Mouse (Mus musculus) hindbrain, postnatal 0 days (tissue): ENCODE measurements around the gene Ly6g6d. TPM values are rescaled to one million over a fixed set of nuclear protein-coding genes. Genes with fewer than 3 reads are reported as not detected.

Experiments
- ATAC-seq: fragments of 200-750 bp; cut with Nextera tagmentation; 2 replicates; pipeline ENCODE4 v1.8.0; 2017; ENCODE audit warnings: mild to moderate bottlenecking, moderate TSS enrichment, moderate library complexity
- DNase-seq: peaks from one replicate; pipeline ENCODE4 v3.0.0-alpha.2; 2015; ENCODE audit warnings: low spot score
- H3K27ac ChIP-seq: fragments of 300-500 bp; sonication (generic); 2 replicates; pipeline ENCODE4 v1.5.1; 2014; ENCODE audit warnings: mild to moderate bottlenecking
- H3K27me3 ChIP-seq: fragments of 300-500 bp; sonication (generic); 2 replicates; pipeline ENCODE4 v1.6.1; 2014; ENCODE audit warnings: low read length, mixed read lengths; ENCODE audit not compliant: insufficient read depth
- H3K36me3 ChIP-seq: fragments of 300-500 bp; sonication (generic); 2 replicates; pipeline ENCODE4 v1.6.1; 2014; ENCODE audit warnings: low read length, mixed read lengths; ENCODE audit not compliant: insufficient read depth
- H3K4me1 ChIP-seq: fragments of 300-500 bp; sonication (generic); 2 replicates; pipeline ENCODE4 v1.6.1; 2014; ENCODE audit warnings: antibody characterized with exemption, low read length, mixed read lengths; ENCODE audit not compliant: insufficient read depth
- H3K4me2 ChIP-seq: fragments of 300-500 bp; sonication (generic); 2 replicates; pipeline ENCODE4 v1.6.1; 2014; ENCODE audit warnings: low read depth, mild to moderate bottlenecking, low read length, moderate library complexity, mixed read lengths
- H3K4me3 ChIP-seq: fragments of 300-500 bp; sonication (generic); 2 replicates; pipeline ENCODE4 v1.5.1; 2014; ENCODE audit warnings: low read length
- H3K9ac ChIP-seq: fragments of 300-500 bp; sonication (generic); replicated peaks from 2 replicates; pipeline ENCODE4 v1.6.1; 2014; ENCODE audit warnings: mild to moderate bottlenecking, low read length, moderate library complexity, mixed read lengths
- H3K9me3 ChIP-seq: fragments of 300-500 bp; sonication (generic); 2 replicates; pipeline ENCODE4 v1.6.1; 2016; ENCODE audit warnings: low read length, mixed read lengths
- CTCF ChIP-seq: IDR thresholded peaks from 2 replicates; pipeline ENCODE4 v1.5.1; 2016; ENCODE audit warnings: antibody characterized with exemption, control low read depth, low read depth
- WGBS: fragments of 180-500 bp; shearing (Covaris S2); extraction: QIAGEN DNeasy Blood & Tissue Kit; methylation state at CpG from one replicate; pipeline ENCODE4 v1.1.7; 2014; 5-methylcytosine and 5-hydroxymethylcytosine counted together
- polyA plus RNA-seq: library from polyadenylated mRNA; unstranded; fragments of >200 nt; fragmentation: Nextera tagmentation; extraction: Ambion mirVana; gene quantifications from 2 replicates; pipeline ENCODE4 v1.2.1, GENCODE M21; 2015
- total RNA-seq: library from RNA; depleted of rRNA; stranded (reverse); fragments of >200 nt; gene quantifications from 2 replicates; pipeline ENCODE4 v1.2.3, GENCODE M21; 2014

Gene Ly6g6d
- total and polyA plus RNA-seq, 2 experiments from 2014 or later: 0.78 to 1.9 TPM

DNA sequence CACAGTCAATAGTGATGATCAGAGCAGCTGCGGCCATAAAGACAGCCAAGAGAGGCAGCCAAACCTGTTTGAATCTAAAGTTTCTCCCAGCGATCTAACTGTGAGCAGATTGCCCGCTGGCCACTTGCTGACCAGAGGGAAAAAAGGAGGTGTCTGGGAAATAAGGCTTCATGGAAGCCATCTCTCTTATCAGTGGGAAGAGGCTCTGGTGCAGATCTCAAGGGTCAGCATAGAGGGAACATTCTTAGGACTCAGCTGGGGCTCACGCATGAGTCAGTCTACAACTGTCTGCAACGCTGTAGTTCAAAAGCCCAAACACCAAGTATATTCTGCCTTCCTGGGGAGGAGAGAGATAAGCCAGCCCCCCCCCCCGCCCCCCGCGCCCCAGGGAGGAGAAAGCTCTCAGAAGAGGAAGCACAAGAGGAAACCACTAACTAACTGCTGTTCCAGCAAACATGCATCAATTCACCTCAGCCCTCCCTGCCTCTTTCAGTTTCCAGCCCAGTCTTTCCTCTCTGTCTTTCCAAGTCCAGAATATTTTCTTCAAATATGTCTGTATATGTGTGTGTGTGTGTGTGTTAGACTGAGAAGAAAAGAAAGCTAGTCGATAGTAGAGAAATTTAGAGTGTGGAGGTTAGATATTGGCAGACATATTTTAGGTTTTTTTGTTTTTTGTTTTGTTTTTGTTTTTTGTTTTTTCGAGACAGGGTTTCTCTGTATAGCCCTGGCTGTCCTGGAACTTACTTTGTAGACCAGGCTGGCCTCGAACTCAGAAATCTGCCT is 29.5 kb downstream of the Ly6g6d start:
- WGBS: 36% methylated on average over 10 of the region's 11 CpGs
- 0 out of 2 replicates have a peak, but pooled peaks cover 4% of the 10 kb centered on the region for H3K4me1 ChIP-seq
- no peak for TF ChIP-seq CTCF
- H3K36me3 ChIP-seq: no peaks in the 10 kb centered on the region
- no peak for DNase-seq
- no peak for ATAC-seq
- H3K9me3 ChIP-seq: no peaks in the 10 kb centered on the region
- no peak overlapping the region for H3K4me2 ChIP-seq
- no peaks in the 10 kb centered on the region for H3K27me3 ChIP-seq
- no peak overlapping the region for H3K4me3 ChIP-seq
- H3K27ac ChIP-seq: peak overlapping the region; percentile 64; the same call in 1 of the 2 replicates
- H3K9ac ChIP-seq: no peak overlapping the region

- Histone ChIP-seq H3K4me2 (no peak overlapping the region), H3K27me3 (no peaks in the 10 kb centered on the region), H3K36me3 (no peaks in the 10 kb centered on the region), H3K9me3 (no peaks in the 10 kb centered on the region), H3K4me1 (0 out of 2 replicates have a peak, but pooled peaks cover 4% of the 10 kb centered on the region), H3K4me3 (no peak overlapping the region), H3K9ac (no peak overlapping the region), H3K27ac (peak overlapping the region; percentile 64; the same call in 1 of the 2 replicates)
- no peak for TF ChIP-seq CTCF
- ATAC-seq (no peak), DNase-seq (no peak)
- 58% methylated on average over 1 of the region's 1 CpGs for WGBS
These were observed 30.2 kb downstream of the Ly6g6d start for GRCm38 (mm10) chr17:35047688-35048087.

DNA sequence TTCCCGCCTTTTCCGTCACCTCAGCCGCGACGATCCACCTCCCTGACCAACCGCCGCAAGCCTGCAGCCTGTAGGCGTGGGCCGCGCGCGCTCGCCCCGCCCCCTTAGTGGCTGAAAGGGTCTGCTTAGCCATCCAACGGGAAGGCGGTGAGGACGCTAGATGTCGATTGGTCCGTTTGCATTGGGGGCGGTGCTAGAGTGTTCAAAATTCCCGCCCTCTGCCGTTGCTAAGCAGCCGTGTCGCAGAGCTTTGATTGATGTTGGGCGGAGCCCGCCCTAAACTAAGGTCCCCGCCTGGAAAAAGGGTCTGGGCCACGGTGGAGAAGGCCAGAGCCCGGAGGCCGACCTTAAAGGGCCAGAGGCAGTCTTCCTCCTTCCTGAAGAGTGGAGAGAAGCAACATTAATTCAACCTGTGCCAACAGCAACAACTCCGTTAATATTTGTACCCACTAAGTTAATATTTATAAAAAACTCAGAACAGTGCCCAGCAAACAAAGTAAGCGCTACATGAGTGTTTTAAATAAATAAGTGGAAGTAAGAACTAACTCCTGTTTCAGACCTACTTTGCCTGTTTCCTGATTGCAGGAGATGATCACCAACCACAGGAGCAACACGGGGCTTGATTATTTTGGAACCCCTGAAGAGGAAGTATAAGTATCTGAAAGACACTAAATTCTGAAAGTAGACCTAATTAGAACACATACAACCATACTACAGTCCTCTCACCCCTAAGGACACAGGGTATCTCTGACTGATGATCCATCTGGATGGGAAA is 31.0 kb downstream of the Ly6g6d start, which contains the start of gene Msh5:
TSS of gene Msh5 (minus strand) at position 65 of the 775 bp plus-strand sequence.
- peak within 1 kb of the TSS; percentile 53 for H3K4me3 ChIP-seq
- H3K27ac ChIP-seq: peak within 1 kb of the TSS; percentile 51
- peak within 1 kb of the TSS; percentile 74 for H3K4me2 ChIP-seq
- no peaks in the 10 kb centered on the region for H3K36me3 ChIP-seq
- 0 out of 2 replicates have a peak, but pooled peaks cover 4% of the 10 kb centered on the region for H3K4me1 ChIP-seq
- peak within 1 kb of the TSS; percentile 67 for H3K9ac ChIP-seq
- H3K27me3 ChIP-seq: no peaks in the 10 kb centered on the region
- no peaks in the 10 kb centered on the region for H3K9me3 ChIP-seq
- DNase-seq (peak; percentile 99), ATAC-seq (peak; percentile 99)
- 3% methylated on average over 32 of the region's 33 CpGs for WGBS
- TF ChIP-seq CTCF: no peak

- TF ChIP-seq CTCF: no peak
- 7% methylated on average over 41 of the region's 48 CpGs for WGBS
- H3K4me2 ChIP-seq: peak overlapping the region; percentile 74
These were observed 31.8 kb downstream of the Ly6g6d start for GRCm38 (mm10) chr17:35045807-35046680.

DNA sequence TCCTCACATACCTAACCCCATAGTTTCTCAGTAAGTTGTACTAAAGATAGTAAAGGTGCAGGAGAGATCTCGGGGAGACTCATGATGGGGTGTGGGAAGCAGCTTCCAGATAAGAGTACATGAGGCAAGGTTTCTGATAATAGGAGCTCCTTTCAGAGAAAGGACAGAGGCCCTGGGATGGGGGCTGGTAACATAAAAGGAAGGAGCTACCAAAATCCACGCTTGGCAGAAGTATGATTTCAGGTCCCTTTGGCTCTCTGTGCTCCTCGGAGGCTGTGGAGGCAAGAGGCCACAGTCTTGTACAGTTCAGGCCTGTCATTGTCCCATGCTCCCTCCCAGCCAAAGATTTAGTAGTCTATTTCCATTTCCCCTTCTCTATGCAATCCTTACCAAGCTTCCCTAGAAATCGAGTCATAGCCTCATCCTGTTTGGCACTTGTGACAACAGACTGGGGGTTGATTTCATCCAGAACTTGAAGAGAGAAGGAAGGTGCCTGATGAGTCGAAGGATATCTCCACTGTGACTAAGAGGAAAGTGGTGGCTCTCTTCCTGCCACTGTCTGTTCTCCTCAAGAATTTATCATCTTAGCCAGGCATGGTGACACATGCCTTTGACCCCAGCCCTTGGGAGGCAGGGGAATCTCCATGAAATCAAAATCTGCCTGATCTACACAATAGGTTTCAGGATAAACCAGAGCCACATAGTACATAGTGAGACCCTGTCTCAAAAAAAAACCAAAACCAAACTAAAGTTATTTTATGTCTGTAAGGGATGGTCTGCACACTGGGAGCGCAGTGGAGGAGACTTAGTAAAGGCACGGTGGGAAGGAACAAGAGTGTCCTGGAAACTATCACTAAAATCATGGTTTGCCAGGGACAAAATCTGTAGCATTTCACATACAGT is 32.7 kb downstream of the Ly6g6d start:
- no peak overlapping the region for H3K4me3 ChIP-seq

More at GRCm38 (mm10) chr17:35045807-35046680, 31.8 kb downstream of the Ly6g6d start:
- DNase-seq: no peak
- 0 out of 2 replicates have a peak, but pooled peaks cover 4% of the 10 kb centered on the region for H3K4me1 ChIP-seq
- H3K4me3 ChIP-seq: peak overlapping the region; percentile 53
- H3K9ac ChIP-seq: peak overlapping the region; percentile 67
- H3K27ac ChIP-seq: peak overlapping the region; percentile 51; the same call in 1 of the 2 replicates
- H3K9me3 ChIP-seq: no peaks in the 10 kb centered on the region
- no peaks in the 10 kb centered on the region for H3K27me3 ChIP-seq
- H3K36me3 ChIP-seq: no peaks in the 10 kb centered on the region
- peak; percentile 81; the same call in 1 of the 2 replicates for ATAC-seq

More for the DNA sequence above, 32.7 kb downstream of the Ly6g6d start:
- Histone ChIP-seq H3K27ac (no peak overlapping the region), H3K9ac (no peak overlapping the region; the same call in 1 of the 2 replicates), H3K36me3 (no peaks in the 10 kb centered on the region), H3K4me2 (peak overlapping the region; percentile 74; the same call in 1 of the 2 replicates), H3K27me3 (no peaks in the 10 kb centered on the region), H3K9me3 (no peaks in the 10 kb centered on the region), H3K4me1 (0 out of 2 replicates have a peak, but pooled peaks cover 4% of the 10 kb centered on the region)
- TF ChIP-seq CTCF: no peak
- DNase-seq: no peak
- ATAC-seq: no peak
- 87% methylated on average over 7 of the region's 7 CpGs for WGBS
